Mouse (Mus musculus): ENCODE data around the gene Smyd3.

GRCm38 (mm10) chr1:179152376-179152775 is 365.5 kb downstream of the Smyd3 start:
- TF ChIP-seq CTCF (IDR thresholded peaks at IDR 0.05; ENCODE audit: borderline replicate concordance, extremely low read depth, insufficient read depth, insufficient read length) = no peak
- TF ChIP-seq POLR2A (IDR thresholded peaks at IDR 0.05; ENCODE audit: borderline replicate concordance, extremely low read depth, insufficient read depth, insufficient read length, poor library complexity, severe bottlenecking) = no peak
